Mouse (Mus musculus): ENCODE results near the gene Tenm2. TPM values are rescaled to one million over a fixed set of nuclear protein-coding genes. Genes with fewer than 3 reads are reported as not detected.
A peak's percentile ranks its signal among the peaks of the same experiment; 100 is the strongest.

The Tenm2 gene
- total and polyA plus RNA-seq, 3 experiments: not detected

- Histone ChIP-seq H3K36me3 (ENCODE audit: control insufficient read depth in 1 of 2, insufficient read depth in 2 of 2, low read length in 2 of 2) (no peaks in the 10 kb centered on the region), H3K9me3 (replicated peaks; ENCODE audit: insufficient read depth, low read length) (no peaks in the 10 kb centered on the region), H3K27ac (ENCODE audit: control insufficient read depth, low read depth, low read length) (no peak overlapping the region), H3K4me3 (ENCODE audit: control insufficient read depth in 1 of 2, insufficient read depth in 1 of 2, low read depth in 2 of 2, low read length in 2 of 2) (no peak overlapping the region), H3K79me2 (ENCODE audit: control insufficient read depth, insufficient read depth, low read length, poor library complexity) (no peaks in the 10 kb centered on the region), H3K9ac (ENCODE audit: control insufficient read depth, low read depth, low read length, poor library complexity, severe bottlenecking) (no peak overlapping the region), H3K4me1 (ENCODE audit: control insufficient read depth in 1 of 2, insufficient read depth in 2 of 2, low read length in 2 of 2) (no peaks in the 10 kb centered on the region), H3K27me3 (ENCODE audit: control insufficient read depth in 1 of 2, insufficient read depth in 2 of 2, low read length in 2 of 2) (no peaks in the 10 kb centered on the region)
- no peak for TF ChIP-seq ETS1 (IDR thresholded peaks at IDR 0.05; ENCODE audit: low read depth, low read length)
- TF ChIP-seq MYB (IDR thresholded peaks at IDR 0.05; ENCODE audit: low read depth, low read length): no peak
- TF ChIP-seq SMC3 (IDR thresholded peaks at IDR 0.05; ENCODE audit: low read depth, low read length): peak; percentile 58
- peak; percentile 27 for TF ChIP-seq RAD21 (IDR thresholded peaks at IDR 0.05; ENCODE audit: low read depth, low read length)
- TF ChIP-seq CHD2 (IDR thresholded peaks at IDR 0.05; ENCODE audit: low read length): no peak
- TF ChIP-seq CTCF (IDR thresholded peaks at IDR 0.05 in 2 of 3, conservative IDR thresholded peaks at IDR 0.05 in 1 of 3; ENCODE audit: control insufficient read depth in 1 of 3, insufficient read depth in 1 of 3, low read depth in 2 of 3, low read length in 3 of 3, poor library complexity in 1 of 3, severe bottlenecking in 1 of 3): peak; percentile 45 to 65 (median 63)
- no peak for TF ChIP-seq ZKSCAN1 (IDR thresholded peaks at IDR 0.05; ENCODE audit: low read depth, low read length)
- no peak for TF ChIP-seq POLR2AphosphoS5 (IDR thresholded peaks at IDR 0.05; ENCODE audit: borderline replicate concordance, low read depth, low read length)
- peak; percentile 42 for DNase-seq (ENCODE audit: low read depth, low spot score)
Observed at GRCm38 (mm10) chr11:37046671-37047070, 189.1 kb downstream of the Tenm2 start.

GRCm38 (mm10) chr11:37041259-37041658, 194.5 kb downstream of the Tenm2 start:
- no peak for DNase-seq (ENCODE audit: low read depth, low spot score)
- Histone ChIP-seq H3K27me3 (ENCODE audit: control insufficient read depth in 1 of 2, insufficient read depth in 2 of 2, low read length in 2 of 2) (no peaks in the 10 kb centered on the region), H3K79me2 (ENCODE audit: control insufficient read depth, insufficient read depth, low read length, poor library complexity) (no peaks in the 10 kb centered on the region), H3K9ac (ENCODE audit: control insufficient read depth, low read depth, low read length, poor library complexity, severe bottlenecking) (no peak overlapping the region), H3K4me3 (ENCODE audit: control insufficient read depth in 1 of 2, insufficient read depth in 1 of 2, low read depth in 2 of 2, low read length in 2 of 2) (no peak overlapping the region), H3K4me1 (ENCODE audit: control insufficient read depth in 1 of 2, insufficient read depth in 2 of 2, low read length in 2 of 2) (no peaks in the 10 kb centered on the region), H3K9me3 (replicated peaks; ENCODE audit: insufficient read depth, low read length) (no peaks in the 10 kb centered on the region), H3K27ac (ENCODE audit: control insufficient read depth, low read depth, low read length) (no peak overlapping the region), H3K36me3 (ENCODE audit: control insufficient read depth in 1 of 2, insufficient read depth in 2 of 2, low read length in 2 of 2) (no peaks in the 10 kb centered on the region)
- no peak for TF ChIP-seq CHD2 (IDR thresholded peaks at IDR 0.05; ENCODE audit: low read length)
- no peak for TF ChIP-seq MAX (IDR thresholded peaks at IDR 0.05; ENCODE audit: low read length)
- no peak for TF ChIP-seq UBTF (IDR thresholded peaks at IDR 0.05; ENCODE audit: borderline replicate concordance, insufficient read depth, low read depth, low read length)
- no peak for TF ChIP-seq MXI1 (IDR thresholded peaks at IDR 0.05; ENCODE audit: low read depth, low read length)
- no peak for TF ChIP-seq ZNF384 (IDR thresholded peaks at IDR 0.05; ENCODE audit: low read depth, low read length)

GRCm38 (mm10) chr11:37039283-37039682, 196.5 kb downstream of the Tenm2 start:
- Histone ChIP-seq H3K4me3 (ENCODE audit: control insufficient read depth in 1 of 2, insufficient read depth in 1 of 2, low read depth in 2 of 2, low read length in 2 of 2) (no peak overlapping the region), H3K4me1 (ENCODE audit: control insufficient read depth in 1 of 2, insufficient read depth in 2 of 2, low read length in 2 of 2) (no peaks in the 10 kb centered on the region)
- TF ChIP-seq KAT2A (conservative IDR thresholded peaks at IDR 0.05; ENCODE audit: low read depth, low read length) (no peak), ETS1 (IDR thresholded peaks at IDR 0.05; ENCODE audit: low read depth, low read length) (no peak), GATA1 (IDR thresholded peaks at IDR 0.05; ENCODE audit: low read depth, low read length) (no peak)

More at GRCm38 (mm10) chr11:37039283-37039682, 196.5 kb downstream of the Tenm2 start:
- no peaks in the 10 kb centered on the region for H3K36me3 ChIP-seq (ENCODE audit: control insufficient read depth in 1 of 2, insufficient read depth in 2 of 2, low read length in 2 of 2)
- H3K9me3 ChIP-seq (replicated peaks; ENCODE audit: insufficient read depth, low read length): no peaks in the 10 kb centered on the region
- no peak overlapping the region for H3K9ac ChIP-seq (ENCODE audit: control insufficient read depth, low read depth, low read length, poor library complexity, severe bottlenecking)
- no peaks in the 10 kb centered on the region for H3K79me2 ChIP-seq (ENCODE audit: control insufficient read depth, insufficient read depth, low read length, poor library complexity)
- no peak overlapping the region for H3K27ac ChIP-seq (ENCODE audit: control insufficient read depth, low read depth, low read length)
- H3K27me3 ChIP-seq (ENCODE audit: control insufficient read depth in 1 of 2, insufficient read depth in 2 of 2, low read length in 2 of 2): no peaks in the 10 kb centered on the region
- DNase-seq (ENCODE audit: low read depth, low spot score): no peak

Measured in MEL (cell line).